8 mouse cellular contexts compared by ENCODE assay signal in genomic region chr15:78914091-78914822, GRCm38 (mm10). TPM values are rescaled to one million over a fixed set of nuclear protein-coding genes. Genes with fewer than 3 reads are reported as not detected.
DNase-seq lines count a peak whose midpoint lies in the region; ATAC-seq and TF ChIP-seq lines count a peak whose summit lies in the region.

No protein-coding gene starts in this region.

- no peak for TF ChIP-seq EP300 in stomach, postnatal 0 days (optimal IDR thresholded peaks at IDR 0.05)

- DNase-seq in heart, postnatal 25 days (ENCODE audit: low spot score): no peak
- peak; percentile 66 for DNase-seq in ES-CJ7 (ENCODE audit: low read depth, low spot score)
- no peak for DNase-seq in stomach, postnatal 0 days (ENCODE audit: low spot score)
- DNase-seq in adrenal gland, postnatal 14 days: no peak

- TF ChIP-seq CTCF in cortical plate, adult 2 months (IDR thresholded peaks at IDR 0.05; ENCODE audit: extremely low read depth, insufficient read depth, low read length): no peak
- TF ChIP-seq CTCF in stomach, postnatal 0 days (IDR thresholded peaks at IDR 0.05; ENCODE audit: low read depth): no peak

- H3K36me3 ChIP-seq in heart, embryonic 11.5 days (ENCODE audit: control insufficient read depth, insufficient read depth, low read length): peaks cover 8% of the 10 kb centered on the region; the same call in 1 of the 2 replicates
- peaks cover 16% of the 10 kb centered on the region for H3K36me3 ChIP-seq in hindbrain, embryonic 13.5 days
- H3K36me3 ChIP-seq in stomach, postnatal 0 days (ENCODE audit: control insufficient read depth, insufficient read depth, low read length): peaks cover 19% of the 10 kb centered on the region

- no peaks in the 10 kb centered on the region for H3K27me3 ChIP-seq in heart, embryonic 11.5 days (ENCODE audit: control insufficient read depth, insufficient read depth, low read length)
- H3K27me3 ChIP-seq in hindbrain, embryonic 13.5 days: no peaks in the 10 kb centered on the region
- no peaks in the 10 kb centered on the region for H3K27me3 ChIP-seq in stomach, postnatal 0 days (ENCODE audit: control insufficient read depth, insufficient read depth, low read length)

- peak overlapping the region; percentile 86 for H3K9ac ChIP-seq in heart, embryonic 11.5 days (ENCODE audit: low read depth, low read length)
- H3K9ac ChIP-seq in hindbrain, embryonic 13.5 days: peak overlapping the region; percentile 89
- peak overlapping the region; percentile 63 for H3K9ac ChIP-seq in stomach, postnatal 0 days (ENCODE audit: low read length)

- TF ChIP-seq POLR2A in cortical plate, adult 2 months (IDR thresholded peaks at IDR 0.05; ENCODE audit: extremely low read depth, insufficient read depth, low read length): peak; percentile 40; the same call in 1 of the 2 replicates

- H3K9me3 ChIP-seq in heart, embryonic 11.5 days (replicated peaks; ENCODE audit: control insufficient read depth, low read length): no peaks in the 10 kb centered on the region
- no peaks in the 10 kb centered on the region for H3K9me3 ChIP-seq in hindbrain, embryonic 13.5 days
- H3K9me3 ChIP-seq in stomach, postnatal 0 days (ENCODE audit: control insufficient read depth, low read length): no peaks in the 10 kb centered on the region

- H3K4me1 ChIP-seq in heart, embryonic 11.5 days (ENCODE audit: control insufficient read depth, insufficient read depth, low read length): peaks cover 22% of the 10 kb centered on the region
- H3K4me1 ChIP-seq in cortical plate, adult 2 months (ENCODE audit: control insufficient read depth, insufficient read depth, low read length): peaks cover 6% of the 10 kb centered on the region
- H3K4me1 ChIP-seq in hindbrain, embryonic 13.5 days (replicated peaks): peaks cover 36% of the 10 kb centered on the region
- 0 out of 2 replicates have a peak, but pooled peaks cover 2% of the 10 kb centered on the region for H3K4me1 ChIP-seq in stomach, postnatal 0 days (replicated peaks; ENCODE audit: control insufficient read depth, insufficient read depth)

- H3K27ac ChIP-seq in heart, embryonic 11.5 days (ENCODE audit: low read depth, low read length): peak overlapping the region; percentile 84
- H3K27ac ChIP-seq in cortical plate, adult 2 months (ENCODE audit: insufficient read depth, low read length): peak overlapping the region; percentile 76
- H3K27ac ChIP-seq in hindbrain, embryonic 13.5 days: peak overlapping the region; percentile 97
- H3K27ac ChIP-seq in stomach, postnatal 0 days (replicated peaks): peak overlapping the region; percentile 25

- peak overlapping the region; percentile 99 for H3K4me2 ChIP-seq in heart, embryonic 11.5 days
- peak overlapping the region; percentile 84 for H3K4me2 ChIP-seq in hindbrain, embryonic 13.5 days
- peak overlapping the region; percentile 94 for H3K4me2 ChIP-seq in stomach, postnatal 0 days (replicated peaks; ENCODE audit: low read depth)

- intact Hi-C loops in heart, postnatal 25 days (cut with DNase I): no loop called here

- H3K4me3 ChIP-seq in heart, embryonic 11.5 days (ENCODE audit: low read depth, low read length): peak overlapping the region; percentile 72
- peak overlapping the region; percentile 87 for H3K4me3 ChIP-seq in cortical plate, adult 2 months (ENCODE audit: insufficient read depth, low read length)
- peak overlapping the region; percentile 65 for H3K4me3 ChIP-seq in hindbrain, embryonic 13.5 days
- peak overlapping the region; percentile 52 for H3K4me3 ChIP-seq in stomach, postnatal 0 days (ENCODE audit: low read depth, low read length)

- ATAC-seq in heart, embryonic 11.5 days (replicated peaks; ENCODE audit: insufficient number of reproducible peaks, low FRiP score, low TSS enrichment): peak; percentile 51
- peak; percentile 78 for ATAC-seq in hindbrain, embryonic 13.5 days (ENCODE audit: low FRiP score)
- ATAC-seq in megakaryocyte progenitor cell, adult 5-6 weeks (replicated peaks; ENCODE audit: poor library complexity): peak; percentile 4; the same call in 1 of the 2 replicates
- ATAC-seq in stomach, postnatal 0 days (ENCODE audit: low FRiP score, low TSS enrichment): peak; percentile 67

- WGBS in heart, embryonic 11.5 days (ENCODE audit: insufficient replicate concordance): under 1% methylated on average over 84 of the region's 87 CpGs
- WGBS in hindbrain, embryonic 13.5 days: under 1% methylated on average over 80 of the region's 87 CpGs
- WGBS in stomach, postnatal 0 days: under 1% methylated on average over 69 of the region's 87 CpGs

RNA-seq across cellular contexts. Expression of gene Pdxp, which starts 0.5 kb away (rescaled TPM):
- 24.3 and 25.7 TPM in 2 replicates for polyA plus RNA-seq in heart, embryonic 11.5 days (2014; fragmentation: Nextera tagmentation; extraction: Ambion mirVana)
- total RNA-seq in heart, postnatal 25 days (2021): 1 to 10 TPM in 1 of 2 experiments, under 1 TPM in 1; 0.75 to 1.4 TPM
- 226 and 238 TPM in 2 replicates for polyA plus RNA-seq in cortical plate, adult 2 months (2012; rRNA removed)
- polyA plus RNA-seq in hindbrain, embryonic 13.5 days (2015; fragmentation: Nextera tagmentation; extraction: Ambion mirVana): 62.7 and 64.3 TPM in 2 replicates
- 9.5 and 12.8 TPM in 2 replicates for total RNA-seq in megakaryocyte progenitor cell, adult 5-6 weeks (2015)
- 5.0 and 8.8 TPM in 2 replicates for total RNA-seq in megakaryocyte progenitor cell, adult 5-6 weeks (2017)
- 4.1 and 4.3 TPM in 2 replicates for polyA plus RNA-seq in stomach, postnatal 0 days (2015; fragmentation: Nextera tagmentation; extraction: Ambion mirVana)
- total RNA-seq in adrenal gland, postnatal 14 days (2021): 4.4 and 6.2 TPM in 2 replicates

RNA-seq across cellular contexts. Expression of gene Lgals1, which starts 12.3 kb away (rescaled TPM):
- polyA plus RNA-seq in heart, embryonic 11.5 days (2014; fragmentation: Nextera tagmentation; extraction: Ambion mirVana): 541 and 566 TPM in 2 replicates
- 100 to 1,000 TPM; 188 to 192 TPM for total RNA-seq in heart, postnatal 25 days (2021)
- 42.9 and 44.4 TPM in 2 replicates for polyA plus RNA-seq in cortical plate, adult 2 months (2012; rRNA removed)
- 193 and 202 TPM in 2 replicates for polyA plus RNA-seq in hindbrain, embryonic 13.5 days (2015; fragmentation: Nextera tagmentation; extraction: Ambion mirVana)
- 480 and 550 TPM in 2 replicates for total RNA-seq in megakaryocyte progenitor cell, adult 5-6 weeks (2015)
- total RNA-seq in megakaryocyte progenitor cell, adult 5-6 weeks (2017): 648 and 851 TPM in 2 replicates
- 1,326 and 1,632 TPM in 2 replicates for polyA plus RNA-seq in stomach, postnatal 0 days (2015; fragmentation: Nextera tagmentation; extraction: Ambion mirVana)
- 554 and 561 TPM in 2 replicates for total RNA-seq in adrenal gland, postnatal 14 days (2021)

RNA-seq across cellular contexts. Expression of gene Sh3bp1, which starts 14.7 kb away (rescaled TPM):
- polyA plus RNA-seq in heart, embryonic 11.5 days (2014; fragmentation: Nextera tagmentation; extraction: Ambion mirVana): 25.0 and 29.3 TPM in 2 replicates
- 1 to 10 TPM; 4.1 to 4.8 TPM for total RNA-seq in heart, postnatal 25 days (2021)
- polyA plus RNA-seq in cortical plate, adult 2 months (2012; rRNA removed): 39.5 and 42.2 TPM in 2 replicates
- 3.8 and 4.5 TPM in 2 replicates for polyA plus RNA-seq in hindbrain, embryonic 13.5 days (2015; fragmentation: Nextera tagmentation; extraction: Ambion mirVana)
- total RNA-seq in megakaryocyte progenitor cell, adult 5-6 weeks (2015): 42.5 and 55.8 TPM in 2 replicates
- 18.9 and 22.9 TPM in 2 replicates for total RNA-seq in megakaryocyte progenitor cell, adult 5-6 weeks (2017)
- 22.7 and 27.4 TPM in 2 replicates for polyA plus RNA-seq in stomach, postnatal 0 days (2015; fragmentation: Nextera tagmentation; extraction: Ambion mirVana)
- total RNA-seq in adrenal gland, postnatal 14 days (2021): 6.6 and 15.2 TPM in 2 replicates

RNA-seq across cellular contexts. Expression of gene Gm49510, which starts 14.8 kb away (rescaled TPM):
- 0.23 and 0.47 TPM in 2 replicates for polyA plus RNA-seq in heart, embryonic 11.5 days (2014; fragmentation: Nextera tagmentation; extraction: Ambion mirVana)
- total RNA-seq in heart, postnatal 25 days (2021): under 1 TPM in 1 of 2 experiments, not detected in 1; 0.18 TPM
- polyA plus RNA-seq in cortical plate, adult 2 months (2012; rRNA removed): 0.08 and 0.09 TPM in 2 replicates
- polyA plus RNA-seq in hindbrain, embryonic 13.5 days (2015; fragmentation: Nextera tagmentation; extraction: Ambion mirVana): not detected in 2 replicates
- total RNA-seq in megakaryocyte progenitor cell, adult 5-6 weeks (2015): not detected in 2 replicates
- total RNA-seq in megakaryocyte progenitor cell, adult 5-6 weeks (2017): 1.2 and 2.6 TPM in 2 replicates
- 0.27 and 0.28 TPM in 2 replicates for polyA plus RNA-seq in stomach, postnatal 0 days (2015; fragmentation: Nextera tagmentation; extraction: Ambion mirVana)
- total RNA-seq in adrenal gland, postnatal 14 days (2021): not detected in 2 replicates

RNA-seq across cellular contexts. Expression of gene Nol12, which starts 20.5 kb away (rescaled TPM):
- polyA plus RNA-seq in heart, embryonic 11.5 days (2014; fragmentation: Nextera tagmentation; extraction: Ambion mirVana): 43.6 and 51.4 TPM in 2 replicates
- total RNA-seq in heart, postnatal 25 days (2021): 10 to 100 TPM; 15.6 to 16.9 TPM
- 38.9 and 39.5 TPM in 2 replicates for polyA plus RNA-seq in cortical plate, adult 2 months (2012; rRNA removed)
- polyA plus RNA-seq in hindbrain, embryonic 13.5 days (2015; fragmentation: Nextera tagmentation; extraction: Ambion mirVana): 57.4 and 62.3 TPM in 2 replicates
- total RNA-seq in megakaryocyte progenitor cell, adult 5-6 weeks (2015): 38.7 and 47.6 TPM in 2 replicates
- total RNA-seq in megakaryocyte progenitor cell, adult 5-6 weeks (2017): 19.9 and 25.2 TPM in 2 replicates
- 32.3 and 36.4 TPM in 2 replicates for polyA plus RNA-seq in stomach, postnatal 0 days (2015; fragmentation: Nextera tagmentation; extraction: Ambion mirVana)
- total RNA-seq in adrenal gland, postnatal 14 days (2021): 37.0 and 44.4 TPM in 2 replicates

Comparison
In these comparisons a context has a peak if more than half of its experiments do, and no peak if none do; other contexts are left out.
1. ATAC-seq: peak in every context shown above with its lines; median percentile 78 in hindbrain, embryonic 13.5 days; 67 in stomach, postnatal 0 days; 51 in heart, embryonic 11.5 days; 4 in megakaryocyte progenitor cell, adult 5-6 weeks.
2. H3K27ac ChIP-seq: peak in every context shown above with its lines; median percentile 97 in hindbrain, embryonic 13.5 days; 84 in heart, embryonic 11.5 days; 76 in cortical plate, adult 2 months; 25 in stomach, postnatal 0 days.